Mouse (Mus musculus) megakaryocyte, embryonic 14.5 days (primary cell): ENCODE measurements at regions not wholly inside any gene's neighbourhood (a gene's known extent, or its start where the extent isn't known, plus 50 kb on each side); places are given as distances from the start of the nearest gene placed in this dataset.

Experiments
- FLI1 ChIP-seq: IDR thresholded peaks from 2 replicates; pipeline ENCODE4 v1.6.1; 2012; ENCODE audit warnings: low read length, inconsistent platforms, mixed read lengths
- GATA1 ChIP-seq: IDR thresholded peaks from 3 replicates; pipeline ENCODE4 v1.6.1; 2012; ENCODE audit warnings: mixed read lengths, low read length, inconsistent platforms, borderline replicate concordance

DNA sequence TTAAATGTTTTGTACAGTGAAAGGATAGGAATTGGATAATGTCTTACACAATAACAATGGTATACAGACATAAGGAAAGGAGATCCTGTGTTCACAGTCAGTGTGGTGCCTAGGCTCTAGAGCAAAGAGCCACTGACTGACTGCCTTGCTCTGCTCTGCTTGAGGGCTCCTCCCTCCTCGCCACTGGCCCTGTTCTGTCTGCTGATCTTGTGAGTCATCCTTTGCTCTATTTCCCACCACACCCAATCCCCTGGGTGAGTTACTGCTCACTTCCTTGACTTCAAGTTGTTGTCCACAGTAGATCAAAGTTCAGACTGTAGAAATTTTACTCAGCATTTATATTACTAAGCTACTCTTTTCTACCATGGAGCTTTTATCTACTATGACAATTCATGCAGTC is 117.3 kb downstream of the Tmsb4x start:
- TF ChIP-seq GATA1 (no peak), FLI1 (no peak)
